In the genomic region with DNA sequence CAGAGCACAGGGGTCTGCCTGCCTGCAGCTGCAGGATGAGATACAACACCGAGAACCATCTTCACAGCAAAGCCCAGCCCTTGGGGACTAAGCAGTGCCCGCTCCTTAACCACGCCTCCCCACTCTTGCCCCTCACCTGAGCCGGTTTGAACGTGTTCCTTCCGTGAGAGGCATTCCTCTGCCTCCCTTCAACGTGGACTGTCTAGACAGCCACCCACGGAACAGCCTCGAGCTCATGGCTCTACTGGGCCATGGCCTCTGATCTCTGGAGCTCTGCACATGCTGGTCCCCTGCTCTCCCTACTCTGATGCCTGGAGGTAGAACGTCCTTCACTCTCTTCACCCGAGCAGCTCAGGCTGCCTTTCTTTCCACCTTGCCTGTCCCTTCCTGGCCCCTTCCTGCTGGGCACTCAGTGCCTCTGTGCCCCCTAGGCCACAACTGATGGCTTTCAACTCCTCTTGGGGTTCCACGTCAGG, we compare ENCODE assay signal across 9 mouse cellular contexts. TPM values are rescaled to one million over a fixed set of nuclear protein-coding genes. Genes with fewer than 3 reads are reported as not detected.
DNase-seq lines count a peak whose midpoint lies in the region; ATAC-seq lines count a peak whose summit lies in the region.
"Had no signal": no experiment of that assay in that cellular context is flagged by ENCODE, and none has a peak within 500 bp of the region (broad histone marks: within the 10 kb centered on the region; RNA-seq: fewer than 3 reads in every experiment).

A gene (minus strand): TSS at position 426 of the 476 bp plus-strand sequence.

- no peak for ATAC-seq in intestine, embryonic 15.5 days
- no peak for ATAC-seq in neural tube, embryonic 13.5 days (ENCODE audit: low read depth)
- ATAC-seq in liver, embryonic 12.5 days: no peak

- H3K4me2 ChIP-seq in intestine, embryonic 15.5 days (replicated peaks): no peak within 1 kb of the TSS
- H3K4me2 ChIP-seq in neural tube, embryonic 13.5 days: no peak within 1 kb of the TSS
- H3K4me2 ChIP-seq in liver, embryonic 12.5 days: no peak within 1 kb of the TSS
- H3K4me2 ChIP-seq: limb, embryonic 12.5 days had no signal

- H3K27ac ChIP-seq in intestine, embryonic 15.5 days: no peak within 1 kb of the TSS
- no peak within 1 kb of the TSS for H3K27ac ChIP-seq in neural tube, embryonic 13.5 days (replicated peaks)
- H3K27ac ChIP-seq in liver, embryonic 12.5 days: no peak within 1 kb of the TSS
- H3K27ac ChIP-seq: limb, embryonic 12.5 days had no signal

- 0 out of 2 replicates have a peak, but pooled peaks cover 3% of the 10 kb centered on the region for H3K4me1 ChIP-seq in intestine, embryonic 15.5 days (replicated peaks)
- no peaks in the 10 kb centered on the region for H3K4me1 ChIP-seq in neural tube, embryonic 13.5 days (replicated peaks)
- no peaks in the 10 kb centered on the region for H3K4me1 ChIP-seq in liver, embryonic 12.5 days

- 73% methylated on average over 12 of the region's 12 CpGs for WGBS in intestine, embryonic 15.5 days
- WGBS in neural tube, embryonic 13.5 days: 86% methylated on average over 12 of the region's 12 CpGs
- 56% methylated on average over 12 of the region's 12 CpGs for WGBS in liver, embryonic 12.5 days (ENCODE audit: insufficient replicate concordance)

- no peak within 1 kb of the TSS for H3K4me3 ChIP-seq in intestine, embryonic 15.5 days (replicated peaks)
- no peak within 1 kb of the TSS for H3K4me3 ChIP-seq in neural tube, embryonic 13.5 days
- H3K4me3 ChIP-seq in liver, embryonic 12.5 days: no peak within 1 kb of the TSS
- H3K4me3 ChIP-seq: limb, embryonic 12.5 days had no signal

- DNase-seq in left cerebral cortex, adult 18-20 months (ENCODE audit: low spot score in 2 of 2): no peak
- DNase-seq in left cerebral cortex, adult 11 months (ENCODE audit: low spot score): no peak
- no peak for DNase-seq in adrenal gland, postnatal 4 days (ENCODE audit: low spot score in 2 of 2)
- no peak for DNase-seq in gastrocnemius, postnatal 4 days (ENCODE audit: low spot score in 2 of 2)
- no peak for DNase-seq in kidney, adult 11 months

- H3K27me3 ChIP-seq in intestine, embryonic 15.5 days (replicated peaks): no peaks in the 10 kb centered on the region
- H3K27me3 ChIP-seq in neural tube, embryonic 13.5 days: no peaks in the 10 kb centered on the region
- peaks cover 37% of the 10 kb centered on the region for H3K27me3 ChIP-seq in liver, embryonic 12.5 days (replicated peaks)
- H3K27me3 ChIP-seq: limb, embryonic 12.5 days had no signal

- no peaks in the 10 kb centered on the region for H3K36me3 ChIP-seq in intestine, embryonic 15.5 days
- no peaks in the 10 kb centered on the region for H3K36me3 ChIP-seq in neural tube, embryonic 13.5 days
- no peaks in the 10 kb centered on the region for H3K36me3 ChIP-seq in liver, embryonic 12.5 days
- H3K36me3 ChIP-seq: limb, embryonic 12.5 days had no signal

- H3K9me3 ChIP-seq in intestine, embryonic 15.5 days: no peaks in the 10 kb centered on the region
- H3K9me3 ChIP-seq in neural tube, embryonic 13.5 days: no peaks in the 10 kb centered on the region
- no peaks in the 10 kb centered on the region for H3K9me3 ChIP-seq in liver, embryonic 12.5 days (replicated peaks)
- H3K9me3 ChIP-seq: limb, embryonic 12.5 days had no signal

- no peak within 1 kb of the TSS for H3K9ac ChIP-seq in intestine, embryonic 15.5 days
- no peak within 1 kb of the TSS for H3K9ac ChIP-seq in neural tube, embryonic 13.5 days
- no peak within 1 kb of the TSS for H3K9ac ChIP-seq in liver, embryonic 12.5 days

RNA-seq across cellular contexts. Expression of the gene that starts here (rescaled TPM):
- total RNA-seq in left cerebral cortex, adult 18-20 months (2021): 100 to 1,000 TPM; 102 TPM
- total RNA-seq in adrenal gland, postnatal 4 days (2021): 100 to 1,000 TPM; 189 to 197 TPM
- 44.0 and 45.5 TPM in 2 replicates for polyA plus RNA-seq in intestine, embryonic 15.5 days (2015; fragmentation: Nextera tagmentation; extraction: Ambion mirVana)
- 27.6 and 29.8 TPM in 2 replicates for polyA plus RNA-seq in neural tube, embryonic 13.5 days (2015; fragmentation: Nextera tagmentation; extraction: Ambion mirVana)
- polyA plus RNA-seq in liver, embryonic 12.5 days (2016; fragmentation: Nextera tagmentation; extraction: Ambion mirVana): 1.9 TPM in 2 replicates
- total RNA-seq in gastrocnemius, postnatal 4 days (2021): 1 to 10 TPM; 4.9 to 5.0 TPM

Comparison
In these comparisons a context has a peak if more than half of its experiments do, and no peak if none do; other contexts are left out.
1. RNA of the gene that starts here (total RNA-seq): 189 to 197 TPM in adrenal gland, postnatal 4 days and 102 TPM in left cerebral cortex, adult 18-20 months; 4.9 to 5.0 TPM in gastrocnemius, postnatal 4 days; every median in the first group is over 10 times any median in the second.